Mouse (Mus musculus) embryo, embryonic 10 days (tissue): ENCODE measurements at regions not wholly inside any gene's neighbourhood (a gene's known extent, or its start where the extent isn't known, plus 50 kb on each side); places are given as distances from the start of the nearest gene placed in this dataset.
A peak's percentile ranks its signal among the peaks of the same experiment; 100 is the strongest.

Source experiments
- DNase-seq: peaks from one replicate; pipeline ENCODE4 v3.0.0-alpha.2; 2015; ENCODE audit warnings: low spot score

DNA sequence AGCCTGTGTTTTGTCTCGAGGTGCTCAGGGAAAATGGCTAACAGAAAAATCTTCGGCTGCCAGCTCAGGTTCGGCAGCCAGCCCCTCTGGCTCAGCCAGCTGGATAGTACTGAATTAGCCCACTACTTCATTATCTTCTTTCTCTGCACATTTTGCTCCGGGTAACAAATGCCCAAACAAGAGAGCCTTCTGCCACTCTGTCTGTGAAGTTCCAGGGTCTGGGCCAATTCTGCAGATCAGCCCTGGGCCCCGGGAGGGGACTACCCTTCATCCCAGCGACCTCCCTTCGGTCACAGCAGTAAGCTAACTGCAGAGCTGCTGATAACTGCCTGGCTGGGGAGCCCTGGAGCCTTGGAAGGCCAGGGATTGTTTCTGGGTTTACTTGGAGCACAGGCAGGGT lies 119.6 kb upstream of the Ofcc1 start:
- DNase-seq: no peak

DNA sequence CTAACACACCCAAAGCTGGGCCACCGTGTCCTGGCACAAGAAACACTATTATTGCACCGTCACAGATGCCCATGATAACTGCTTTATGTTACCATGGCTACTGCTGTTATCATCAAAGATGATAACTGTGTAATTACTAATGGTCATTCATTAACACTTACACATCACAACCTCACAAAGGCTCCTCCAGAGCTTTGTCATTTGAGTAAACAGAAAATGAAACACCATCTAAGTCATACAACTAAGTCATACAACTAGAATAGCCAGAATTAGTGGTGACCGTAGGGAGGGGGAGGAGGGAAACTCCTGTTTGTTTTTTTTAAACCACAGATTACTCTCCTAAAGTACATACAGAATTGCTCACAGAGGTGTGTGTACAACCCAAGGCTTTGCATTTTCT lies 111.4 kb upstream of the Ofcc1 start:
- no peak for DNase-seq

DNA sequence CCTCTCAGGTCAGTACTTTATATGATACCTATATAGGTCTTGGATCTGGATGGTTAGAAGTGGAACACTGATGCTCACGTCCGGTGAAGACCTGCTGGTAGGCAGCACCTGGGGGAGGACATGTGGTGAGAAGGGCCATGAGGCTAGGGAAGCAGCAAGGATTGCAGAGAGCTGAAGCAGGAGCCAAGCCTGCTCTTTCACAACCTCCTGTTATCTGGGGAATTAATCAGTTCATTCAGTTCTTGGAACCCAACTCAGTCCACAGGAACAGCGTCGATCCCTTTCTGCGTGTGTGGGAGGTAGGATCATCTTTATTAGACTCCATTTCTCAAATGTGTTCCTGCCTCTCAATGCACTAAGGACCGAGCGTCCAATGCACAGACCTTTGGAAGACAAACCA lies 107.9 kb upstream of the Ofcc1 start:
- DNase-seq: no peak

DNA sequence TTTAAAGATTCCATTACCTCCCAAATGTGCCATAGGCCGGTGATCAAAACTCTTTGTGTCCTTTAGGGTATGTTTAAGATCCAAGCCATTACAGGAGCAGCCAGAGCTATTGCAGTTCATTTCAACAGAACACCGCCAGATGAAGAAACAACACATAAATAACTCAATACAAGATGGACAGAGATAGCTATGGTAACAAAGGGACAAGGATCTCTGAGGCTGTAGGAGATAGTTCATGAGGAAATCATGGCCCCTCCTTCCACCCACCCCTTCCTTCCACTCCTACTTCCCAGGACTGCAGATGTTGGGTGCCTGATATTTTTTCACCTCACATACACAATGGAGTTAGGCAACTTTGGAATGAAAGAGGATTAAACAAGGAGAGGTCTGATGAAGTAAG lies 92.1 kb upstream of the Ofcc1 start:
- DNase-seq: no peak

DNA sequence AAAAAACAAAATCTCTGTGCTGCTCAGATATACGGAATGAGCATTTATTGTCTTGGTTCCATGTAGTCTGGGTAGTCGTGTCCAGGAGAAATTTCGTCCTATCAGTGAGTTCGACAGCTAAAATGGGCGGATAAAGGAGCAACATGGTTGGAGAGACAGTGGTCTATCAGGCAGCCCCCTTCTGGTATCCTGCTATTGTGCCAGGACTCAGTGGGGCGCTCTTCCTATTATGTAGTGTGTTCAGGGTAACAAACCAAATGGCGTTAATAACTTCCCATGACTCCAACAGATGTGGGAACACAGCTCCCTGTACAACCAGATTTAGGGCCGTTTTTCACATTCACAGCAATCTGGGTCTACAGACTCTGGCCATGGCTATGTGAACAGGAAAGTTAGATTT lies 68.6 kb upstream of the Ofcc1 start:
- no peak for DNase-seq

DNA sequence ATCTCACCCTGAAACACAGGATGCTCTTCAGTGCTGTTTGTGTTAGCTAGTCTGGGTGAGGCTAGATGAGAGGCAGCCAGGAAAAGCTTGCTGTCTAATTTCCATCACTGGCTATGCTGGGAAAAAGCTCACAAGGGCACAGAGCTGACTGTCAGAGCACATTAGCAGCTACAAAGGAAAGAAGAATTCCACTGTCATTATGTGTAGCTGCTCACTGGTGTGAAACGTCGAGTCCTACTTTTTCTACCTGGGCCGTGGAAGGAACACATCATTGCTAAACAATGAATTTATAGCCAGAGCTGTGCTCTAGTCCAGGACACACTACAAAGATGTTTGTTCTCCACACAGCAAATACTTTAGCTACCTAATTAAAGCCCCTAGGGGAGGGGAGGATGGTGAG lies 61.8 kb upstream of the Ofcc1 start:
- no peak for DNase-seq

DNA sequence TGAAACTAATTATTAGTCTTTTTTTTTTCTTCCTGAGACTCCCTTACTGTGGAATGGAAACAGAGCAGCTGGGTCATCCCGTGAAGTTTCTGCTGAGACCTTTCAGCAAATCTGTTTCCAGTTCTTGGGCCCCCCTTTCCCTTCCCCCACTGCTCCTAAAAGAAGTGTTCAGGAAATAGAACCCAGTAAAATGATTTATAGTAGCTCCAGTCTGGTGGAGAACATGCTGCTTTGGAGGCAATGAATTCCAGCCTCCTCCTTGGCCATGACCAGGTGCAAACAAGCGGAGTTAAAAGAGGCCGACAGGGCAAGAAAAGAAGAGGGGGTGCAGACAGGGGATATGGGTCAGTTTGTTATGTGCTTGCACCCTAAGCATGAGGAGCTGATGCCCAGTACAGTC lies 56.6 kb upstream of the Ofcc1 start:
- DNase-seq: peak; percentile 29

DNA sequence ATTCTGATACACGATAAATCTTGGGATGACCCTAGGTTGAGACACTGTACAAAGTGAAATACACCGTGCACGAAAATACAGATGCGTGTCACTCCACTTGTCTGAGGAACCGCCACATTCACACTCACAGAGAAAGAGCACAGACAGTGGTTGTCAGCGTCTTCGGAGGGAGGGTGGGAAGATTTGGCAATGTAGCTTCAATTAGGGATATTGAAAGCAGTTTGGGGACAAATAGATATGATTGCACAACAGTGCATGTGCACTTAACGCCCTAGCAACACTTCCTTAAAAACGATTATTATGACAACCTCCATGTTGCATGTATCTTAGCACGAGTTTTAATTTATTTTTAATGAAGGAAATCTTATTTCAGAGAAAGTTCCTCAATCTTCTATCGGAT lies 51.8 kb upstream of the Ofcc1 start:
- DNase-seq: no peak
